Mouse (Mus musculus): ENCODE results near the gene Vps45. TPM values are rescaled to one million over a fixed set of nuclear protein-coding genes. Genes with fewer than 3 reads are reported as not detected.

Gene Vps45
- polyA plus RNA-seq, 1 experiment from 2014 or later, result 32.4 TPM

DNA sequence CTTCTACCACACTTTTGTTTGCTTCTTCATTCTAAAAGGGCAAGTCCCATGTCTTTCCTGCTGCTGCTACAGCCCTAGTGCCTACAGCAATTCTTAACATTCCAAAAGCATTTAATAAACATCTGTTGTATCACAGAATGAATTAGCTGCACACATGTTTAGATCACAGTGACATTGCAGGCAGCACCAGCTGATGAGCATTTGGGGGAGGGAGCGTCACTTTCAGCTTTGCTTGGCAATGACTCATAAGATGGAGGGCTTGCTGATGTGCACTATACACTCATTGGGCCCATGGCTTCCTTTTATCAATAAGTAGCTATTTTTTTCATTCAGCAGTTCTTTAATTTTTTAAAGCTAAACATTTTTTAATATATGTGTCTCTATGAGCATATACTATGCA lies 30.4 kb downstream of the Vps45 start:
- Histone ChIP-seq H3K9me3 (no peaks in the 10 kb centered on the region), H3K27ac (no peak overlapping the region), H3K36me3 (peaks cover 24% of the 10 kb centered on the region; the same call in 1 of the 2 replicates), H3K4me3 (no peak overlapping the region), H3K27me3 (ENCODE audit: insufficient read depth, poor library complexity, severe bottlenecking) (no peaks in the 10 kb centered on the region), H3K4me1 (replicated peaks) (no peaks in the 10 kb centered on the region)
- DNase-seq (ENCODE audit: low spot score), result no peak
- 92% methylated on average over 1 of the region's 1 CpGs for whole genome bisulfite sequencing

DNA sequence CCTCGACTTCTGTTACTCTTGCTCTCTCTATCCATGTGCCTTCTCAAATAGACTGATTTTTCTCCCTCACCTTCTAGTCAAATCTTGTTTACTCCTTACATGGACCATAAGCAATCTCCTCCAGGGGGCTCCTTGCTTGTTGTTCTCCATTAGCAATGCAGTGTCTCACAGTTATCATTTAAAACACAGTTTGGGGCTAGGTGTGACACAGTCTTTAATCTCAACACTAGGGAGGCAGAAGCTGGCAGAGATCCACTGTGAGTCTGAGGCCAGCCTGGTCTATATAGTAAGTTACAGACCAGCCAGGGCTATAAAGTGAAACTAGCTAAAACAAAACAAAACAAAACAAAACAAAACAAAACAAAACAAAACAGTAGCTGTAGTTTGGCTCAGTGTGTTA lies 31.1 kb downstream of the Vps45 start:
- no peaks in the 10 kb centered on the region for H3K4me1 ChIP-seq (replicated peaks)
- H3K36me3 ChIP-seq, result peaks cover 19% of the 10 kb centered on the region; the same call in 1 of the 2 replicates
- H3K4me3 ChIP-seq, result no peak overlapping the region
- no peak for DNase-seq (ENCODE audit: low spot score)
- no peaks in the 10 kb centered on the region for H3K9me3 ChIP-seq
- WGBS, result 86% methylated on average over 1 of the region's 1 CpGs
- H3K27ac ChIP-seq, result no peak overlapping the region
- H3K27me3 ChIP-seq (ENCODE audit: insufficient read depth, poor library complexity, severe bottlenecking), result no peaks in the 10 kb centered on the region

DNA sequence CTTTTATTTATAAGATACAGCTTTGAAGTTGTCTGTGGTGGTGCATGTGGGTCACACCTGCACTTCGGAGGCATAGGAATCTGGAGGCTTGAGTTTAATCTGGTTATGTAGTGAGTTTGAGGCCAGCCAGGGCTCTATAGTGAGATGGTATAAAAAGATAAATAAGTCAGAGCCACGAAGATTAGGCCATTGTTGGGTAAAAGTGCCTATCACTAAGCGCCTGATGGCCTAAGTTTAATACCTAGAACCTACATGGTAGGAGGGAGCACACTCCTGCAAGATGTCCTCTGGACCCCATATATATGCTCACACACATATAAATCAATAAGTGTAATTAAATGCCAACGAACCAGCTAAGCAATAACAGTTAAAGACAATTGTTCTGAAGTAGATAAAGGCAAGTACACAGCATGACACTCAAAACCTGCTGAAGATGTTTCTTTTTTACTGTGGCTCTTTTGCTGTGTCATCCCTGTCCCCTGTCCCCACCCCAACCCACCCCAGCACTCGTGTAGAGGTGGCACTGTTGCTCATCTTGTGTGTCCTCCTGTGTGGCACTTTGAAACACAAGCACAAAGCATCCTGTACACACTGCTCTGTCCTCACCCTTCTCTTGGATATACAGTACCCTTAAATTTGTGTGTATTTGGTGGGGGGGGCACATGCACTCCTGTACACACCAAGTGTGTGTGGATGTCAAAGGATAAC lies 36.7 kb downstream of the Vps45 start:
- Histone ChIP-seq H3K27ac (no peak overlapping the region), H3K4me3 (no peak overlapping the region), H3K9me3 (no peaks in the 10 kb centered on the region), H3K27me3 (ENCODE audit: insufficient read depth, poor library complexity, severe bottlenecking) (no peaks in the 10 kb centered on the region), H3K4me1 (replicated peaks) (no peaks in the 10 kb centered on the region), H3K36me3 (peaks cover 12% of the 10 kb centered on the region; the same call in 1 of the 2 replicates)
- WGBS, result 79% methylated on average over 5 of the region's 5 CpGs
- no peak for DNase-seq (ENCODE audit: low spot score)

DNA sequence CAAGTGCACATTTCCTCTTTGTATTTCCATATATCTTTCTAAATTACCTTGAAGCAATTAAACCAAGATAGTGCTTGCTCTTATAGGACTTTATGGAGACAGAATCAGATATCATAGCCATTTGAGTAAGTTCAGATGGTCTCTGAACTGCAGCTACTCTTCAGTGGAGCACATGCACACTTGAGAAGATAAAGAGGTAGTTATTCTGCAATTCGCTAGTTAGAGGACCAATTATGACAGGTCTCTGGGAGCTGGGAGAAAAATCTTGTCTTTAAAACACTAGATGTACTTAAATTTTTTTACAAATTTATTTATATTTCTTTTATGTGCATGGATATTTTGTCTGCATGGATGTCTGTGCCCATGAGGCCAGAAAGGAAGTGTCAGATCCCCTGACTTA lies 37.5 kb downstream of the Vps45 start:
- Histone ChIP-seq H3K9me3 (no peaks in the 10 kb centered on the region), H3K27me3 (ENCODE audit: insufficient read depth, poor library complexity, severe bottlenecking) (no peaks in the 10 kb centered on the region), H3K4me3 (no peak overlapping the region), H3K27ac (no peak overlapping the region), H3K4me1 (replicated peaks) (no peaks in the 10 kb centered on the region), H3K36me3 (peaks cover 10% of the 10 kb centered on the region; the same call in 1 of the 2 replicates)
- DNase-seq (ENCODE audit: low spot score), result no peak
- WGBS, result 97% methylated on average over 1 of the region's 1 CpGs

DNA sequence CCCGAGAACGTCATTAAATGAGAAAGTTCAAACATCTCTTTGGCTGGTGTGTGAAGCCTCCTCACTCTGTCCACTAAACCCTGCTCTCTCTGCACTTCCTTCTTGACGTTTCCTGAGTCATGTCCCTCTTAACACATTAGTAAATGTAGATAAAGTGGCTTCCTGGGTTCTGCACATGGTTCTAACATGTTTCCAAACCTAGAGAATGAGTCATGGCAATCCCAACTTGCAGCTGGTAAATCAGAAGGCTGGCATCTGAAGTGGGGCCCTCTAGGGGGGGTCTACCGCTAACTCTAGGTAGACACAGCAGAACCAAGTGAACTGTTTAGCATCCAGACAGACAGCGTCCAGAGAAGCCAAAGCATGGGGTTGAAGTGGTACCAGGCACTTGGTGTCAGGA lies 40.8 kb downstream of the Vps45 start:
- no peak for DNase-seq (ENCODE audit: low spot score)
- Histone ChIP-seq H3K27me3 (ENCODE audit: insufficient read depth, poor library complexity, severe bottlenecking) (no peaks in the 10 kb centered on the region), H3K4me3 (no peak overlapping the region), H3K9me3 (no peaks in the 10 kb centered on the region), H3K27ac (no peak overlapping the region), H3K4me1 (replicated peaks) (no peaks in the 10 kb centered on the region), H3K36me3 (peaks cover 7% of the 10 kb centered on the region; the same call in 1 of the 2 replicates)
- 85% methylated on average over 5 of the region's 5 CpGs for WGBS

DNA sequence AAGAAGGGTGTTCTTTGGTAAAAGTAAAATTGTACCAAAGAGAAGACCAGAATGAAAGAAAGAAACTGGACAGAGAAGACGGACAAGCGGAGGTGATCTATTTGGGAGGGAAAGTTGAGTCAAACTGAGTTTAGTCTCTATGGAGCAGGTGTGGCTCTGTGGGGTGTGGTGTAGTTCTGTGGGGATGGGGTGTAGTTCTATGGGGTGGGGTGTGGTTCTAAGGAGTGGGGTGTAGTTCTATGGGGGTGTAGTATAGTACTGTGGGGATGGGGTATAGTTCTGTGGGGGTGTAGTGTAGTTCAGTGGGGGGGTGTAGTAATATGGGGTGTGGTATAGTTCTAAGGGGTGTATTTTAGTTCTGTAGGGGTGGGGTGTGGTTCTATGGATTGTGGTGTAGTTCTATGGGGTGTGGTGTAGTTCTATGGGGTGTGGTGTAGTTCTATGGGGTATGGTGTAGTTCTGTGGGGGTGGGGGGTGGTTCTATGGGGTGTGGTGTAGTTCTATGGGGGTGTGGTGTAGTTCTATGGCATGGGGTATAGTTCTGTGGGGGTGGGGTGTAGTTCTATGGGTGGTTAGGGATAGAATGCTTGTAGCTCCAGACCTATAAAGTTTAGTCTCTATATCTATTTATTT lies 41.9 kb downstream of the Vps45 start:
- no peak for DNase-seq (ENCODE audit: low spot score)

DNA sequence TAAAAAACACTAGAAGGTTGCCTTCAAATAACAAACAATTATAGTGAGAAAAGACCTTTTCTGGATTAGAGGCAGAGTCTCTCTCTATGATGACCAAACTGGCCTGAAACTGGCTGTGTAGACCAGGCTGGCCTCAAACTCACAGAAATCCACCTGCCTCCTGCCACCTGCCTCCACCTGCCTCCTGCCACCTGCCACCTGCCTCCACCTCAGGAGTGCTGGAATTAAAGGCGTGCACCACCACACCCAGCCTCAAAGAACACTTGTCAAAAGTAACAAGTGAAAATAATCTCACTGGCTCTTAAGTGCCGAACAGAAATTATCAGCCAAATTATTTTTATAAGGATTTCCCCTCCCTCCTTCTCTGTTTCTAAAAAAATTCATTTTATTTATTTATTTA lies 42.6 kb downstream of the Vps45 start:
- 89% methylated on average over 2 of the region's 2 CpGs for WGBS
- Histone ChIP-seq H3K27me3 (ENCODE audit: insufficient read depth, poor library complexity, severe bottlenecking) (no peaks in the 10 kb centered on the region), H3K27ac (no peak overlapping the region), H3K36me3 (peaks cover 12% of the 10 kb centered on the region; the same call in 1 of the 2 replicates), H3K4me3 (no peak overlapping the region), H3K9me3 (no peaks in the 10 kb centered on the region), H3K4me1 (replicated peaks) (no peaks in the 10 kb centered on the region)
- no peak for DNase-seq (ENCODE audit: low spot score)

More for the DNA sequence above, 41.9 kb downstream of the Vps45 start:
- H3K36me3 ChIP-seq, result peaks cover 7% of the 10 kb centered on the region; the same call in 1 of the 2 replicates
- no peaks in the 10 kb centered on the region for H3K27me3 ChIP-seq (ENCODE audit: insufficient read depth, poor library complexity, severe bottlenecking)
- no peak overlapping the region for H3K4me3 ChIP-seq
- no peak overlapping the region for H3K27ac ChIP-seq
- WGBS, result 87% methylated on average over 2 of the region's 2 CpGs
- H3K9me3 ChIP-seq, result no peaks in the 10 kb centered on the region
- no peaks in the 10 kb centered on the region for H3K4me1 ChIP-seq (replicated peaks)

DNA sequence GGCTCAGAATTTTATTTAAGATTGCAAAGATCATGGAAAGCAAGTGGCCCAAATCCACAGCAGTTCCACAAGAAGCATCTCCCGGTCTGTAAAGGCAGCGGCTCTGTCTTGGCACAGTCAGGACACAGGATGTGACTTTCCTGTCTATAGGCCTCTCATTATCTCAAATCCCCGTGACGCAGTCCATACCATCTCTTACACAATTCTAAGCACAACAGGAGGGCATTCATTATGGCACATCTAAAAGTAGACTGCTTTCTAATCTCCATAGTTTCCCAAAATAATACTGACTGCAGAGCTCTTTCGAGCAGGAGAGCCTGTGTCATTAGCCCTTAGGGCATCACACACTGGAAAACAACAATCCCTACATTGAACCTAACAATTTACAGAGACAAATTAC lies 45.5 kb downstream of the Vps45 start:
- DNase-seq (ENCODE audit: low spot score), result no peak
- Histone ChIP-seq H3K9me3 (no peaks in the 10 kb centered on the region), H3K4me1 (replicated peaks) (no peaks in the 10 kb centered on the region), H3K4me3 (no peak overlapping the region), H3K27me3 (ENCODE audit: insufficient read depth, poor library complexity, severe bottlenecking) (no peaks in the 10 kb centered on the region), H3K36me3 (peaks cover 12% of the 10 kb centered on the region; the same call in 1 of the 2 replicates), H3K27ac (no peak overlapping the region)
- WGBS, result 76% methylated on average over 5 of the region's 5 CpGs

DNA sequence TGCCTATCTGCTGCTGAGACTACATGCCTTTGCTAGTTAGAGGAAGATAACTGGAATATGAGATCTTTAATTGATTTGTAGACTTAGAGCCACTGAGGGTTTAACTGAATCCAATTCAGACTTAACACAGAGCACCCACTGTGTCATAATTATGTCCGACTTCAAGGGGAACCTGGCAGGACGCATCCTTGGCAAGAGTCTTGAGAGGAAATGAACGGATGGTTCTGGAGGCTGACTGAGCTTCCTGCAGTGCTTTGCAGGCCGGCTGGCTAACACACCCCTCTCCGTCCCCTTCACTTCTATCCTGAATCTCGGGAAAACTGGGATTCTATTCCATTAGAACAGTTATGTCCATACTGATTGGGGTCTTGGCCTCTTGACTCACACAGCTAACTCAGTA lies 49.8 kb downstream of the Vps45 start:
- WGBS, result 84% methylated on average over 6 of the region's 6 CpGs
- Histone ChIP-seq H3K9me3 (no peaks in the 10 kb centered on the region), H3K4me1 (replicated peaks) (no peaks in the 10 kb centered on the region), H3K36me3 (peaks cover 12% of the 10 kb centered on the region; the same call in 1 of the 2 replicates), H3K27me3 (ENCODE audit: insufficient read depth, poor library complexity, severe bottlenecking) (no peaks in the 10 kb centered on the region), H3K27ac (no peak overlapping the region), H3K4me3 (no peak overlapping the region)
- no peak for DNase-seq (ENCODE audit: low spot score)

DNA sequence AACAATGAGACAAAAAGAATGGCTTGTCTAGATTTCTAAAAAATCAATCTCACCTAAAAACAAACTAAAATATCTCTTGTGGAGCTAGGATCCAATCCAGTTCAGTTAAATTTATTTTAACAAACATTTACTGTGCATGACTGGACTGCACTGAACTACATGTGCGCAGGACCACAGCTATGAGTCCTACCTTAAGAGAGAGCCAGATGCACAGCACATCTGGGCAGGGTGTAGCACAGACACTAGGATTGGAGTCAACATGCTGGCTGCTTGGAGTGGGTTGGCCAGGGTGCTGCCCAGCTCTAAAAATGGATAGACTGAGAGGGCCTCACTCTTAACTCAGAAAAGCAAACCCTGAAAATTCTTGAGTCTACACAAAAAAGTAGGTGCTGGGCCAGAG lies 56.7 kb downstream of the Vps45 start:
- no peaks in the 10 kb centered on the region for H3K9me3 ChIP-seq
- no peak overlapping the region for H3K27ac ChIP-seq
- DNase-seq (ENCODE audit: low spot score), result no peak
- peaks cover 5% of the 10 kb centered on the region; the same call in 1 of the 2 replicates for H3K36me3 ChIP-seq
- peaks cover 36% of the 10 kb centered on the region for H3K4me1 ChIP-seq (replicated peaks)
- 100% methylated on average over 1 of the region's 1 CpGs for WGBS
- no peaks in the 10 kb centered on the region for H3K27me3 ChIP-seq (ENCODE audit: insufficient read depth, poor library complexity, severe bottlenecking)
- H3K4me3 ChIP-seq, result no peak overlapping the region

DNA sequence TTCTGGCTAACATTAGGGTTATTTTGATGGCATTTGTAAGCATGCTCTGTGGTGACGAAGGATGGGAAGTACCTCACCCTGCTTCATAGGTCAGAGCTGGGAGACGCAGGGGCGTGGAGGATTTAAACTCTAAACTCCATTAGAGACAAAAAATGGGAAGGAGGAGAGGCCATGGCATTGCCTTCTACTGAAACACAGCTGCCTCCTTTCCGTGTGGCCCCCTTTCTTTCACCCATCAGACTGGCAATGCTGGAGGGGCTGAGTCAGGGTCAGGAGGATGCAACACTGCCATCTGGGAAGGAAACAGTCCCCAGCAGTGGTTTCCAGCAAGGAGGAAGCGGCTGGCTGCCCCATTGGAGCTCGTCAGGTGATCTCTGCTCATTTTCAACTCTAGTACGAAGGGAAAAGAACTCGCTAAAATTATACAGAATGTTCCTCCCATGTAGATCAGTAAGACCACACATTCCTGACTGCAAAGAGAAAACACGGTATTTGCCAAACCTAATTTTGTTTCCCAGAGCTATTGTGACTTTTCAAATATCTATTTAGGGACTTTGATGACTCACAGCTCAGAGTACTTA lies 57.3 kb downstream of the Vps45 start:
- 76% methylated on average over 9 of the region's 9 CpGs for WGBS
- Histone ChIP-seq H3K27ac (no peak overlapping the region), H3K4me3 (no peak overlapping the region), H3K27me3 (ENCODE audit: insufficient read depth, poor library complexity, severe bottlenecking) (no peaks in the 10 kb centered on the region), H3K36me3 (peaks cover 5% of the 10 kb centered on the region; the same call in 1 of the 2 replicates), H3K4me1 (replicated peaks) (peaks cover 40% of the 10 kb centered on the region), H3K9me3 (no peaks in the 10 kb centered on the region)
- no peak for DNase-seq (ENCODE audit: low spot score)

DNA sequence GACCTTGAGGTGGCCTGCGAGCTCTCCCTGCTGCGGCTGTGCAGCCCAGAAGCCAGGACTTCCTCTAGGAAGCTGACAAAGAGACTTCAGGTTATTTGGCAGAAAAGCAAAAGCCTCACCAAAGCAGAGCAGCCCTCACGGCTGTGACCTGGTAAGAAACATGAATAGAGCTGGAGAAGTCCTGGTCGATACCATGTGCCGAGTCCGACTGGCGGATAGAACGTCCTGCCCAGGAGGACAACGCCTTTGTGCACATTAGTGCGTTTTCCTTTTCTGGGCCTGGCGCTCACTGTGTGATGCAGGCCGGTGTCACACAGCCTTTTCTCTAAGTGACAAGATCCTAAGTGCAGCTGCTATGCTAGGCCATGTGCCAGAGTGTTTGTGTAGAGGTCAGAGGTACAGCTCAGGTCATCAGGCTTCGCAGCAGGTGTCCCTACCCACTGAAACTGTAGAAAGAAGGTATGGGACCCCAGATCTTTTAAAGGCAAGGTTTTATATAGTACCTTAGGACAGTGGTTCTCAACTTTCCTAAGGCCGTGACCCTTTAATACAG lies 58.1 kb downstream of the Vps45 start:
- Histone ChIP-seq H3K9me3 (no peaks in the 10 kb centered on the region), H3K27me3 (ENCODE audit: insufficient read depth, poor library complexity, severe bottlenecking) (no peaks in the 10 kb centered on the region), H3K36me3 (peaks cover 5% of the 10 kb centered on the region; the same call in 1 of the 2 replicates), H3K4me1 (replicated peaks) (peaks cover 40% of the 10 kb centered on the region), H3K27ac (0 out of 2 replicates have a peak overlapping the region, but pooled peaks have one; percentile 29), H3K4me3 (no peak overlapping the region)
- 89% methylated on average over 14 of the region's 14 CpGs for WGBS
- DNase-seq (ENCODE audit: low spot score), result no peak
